Mouse (Mus musculus): ENCODE measurements around the gene Fancc. TPM values are rescaled to one million over a fixed set of nuclear protein-coding genes. Genes with fewer than 3 reads are reported as not detected.

Fancc gene
- 14.7 and 20.4 TPM in 2 replicates for polyA plus RNA-seq (2012; rRNA removed)

GRCm38 (mm10) chr13:63496646-63497582 is at the start of gene Fancc:
Gene Fancc (minus strand): TSS chr13:63497278.
- peaks cover 4% of the 10 kb centered on the region for H3K4me1 ChIP-seq (replicated peaks; ENCODE audit: control insufficient read depth, insufficient read depth, low read length)
- no peaks in the 10 kb centered on the region for H3K27me3 ChIP-seq (ENCODE audit: control insufficient read depth, insufficient read depth, low read length)
- peak within 1 kb of the TSS; percentile 45 for H3K4me3 ChIP-seq (ENCODE audit: control insufficient read depth, insufficient read depth, low read length)
- 22% methylated on average over 23 of the region's 23 CpGs for WGBS
- no peaks in the 10 kb centered on the region for H3K36me3 ChIP-seq (ENCODE audit: control insufficient read depth, insufficient read depth, low read length)
- TF ChIP-seq POLR2A (IDR thresholded peaks at IDR 0.05; ENCODE audit: control insufficient read depth, extremely low read depth, insufficient read depth, low read length, poor library complexity) (no peak), CTCF (IDR thresholded peaks at IDR 0.05; ENCODE audit: borderline replicate concordance, control insufficient read depth, extremely low read depth, insufficient read depth, low read length, poor library complexity) (no peak)
- DNase-seq = peak; percentile 7
- H3K27ac ChIP-seq (ENCODE audit: control insufficient read depth, insufficient read depth, low read length) = no peak within 1 kb of the TSS

GRCm38 (mm10) chr13:63545291-63545690 is 48.2 kb upstream of the Fancc start:
- no peak overlapping the region for H3K27ac ChIP-seq (ENCODE audit: control insufficient read depth, insufficient read depth, low read length)
- TF ChIP-seq POLR2A (IDR thresholded peaks at IDR 0.05; ENCODE audit: control insufficient read depth, extremely low read depth, insufficient read depth, low read length, poor library complexity) = no peak
- 96% methylated on average over 7 of the region's 7 CpGs for WGBS
- H3K27me3 ChIP-seq (ENCODE audit: control insufficient read depth, insufficient read depth, low read length) = no peaks in the 10 kb centered on the region
- DNase-seq = no peak
- no peaks in the 10 kb centered on the region for H3K4me1 ChIP-seq (replicated peaks; ENCODE audit: control insufficient read depth, insufficient read depth, low read length)
- peaks cover 42% of the 10 kb centered on the region for H3K36me3 ChIP-seq (ENCODE audit: control insufficient read depth, insufficient read depth, low read length)
- no peak overlapping the region for H3K4me3 ChIP-seq (ENCODE audit: control insufficient read depth, insufficient read depth, low read length)

- no peak for DNase-seq
- no peak for TF ChIP-seq POLR2A (IDR thresholded peaks at IDR 0.05; ENCODE audit: control insufficient read depth, extremely low read depth, insufficient read depth, low read length, poor library complexity)
- no peak for TF ChIP-seq CTCF (IDR thresholded peaks at IDR 0.05; ENCODE audit: borderline replicate concordance, control insufficient read depth, extremely low read depth, insufficient read depth, low read length, poor library complexity)
- Histone ChIP-seq H3K4me3 (ENCODE audit: control insufficient read depth, insufficient read depth, low read length) (no peak overlapping the region), H3K4me1 (replicated peaks; ENCODE audit: control insufficient read depth, insufficient read depth, low read length) (no peaks in the 10 kb centered on the region), H3K36me3 (ENCODE audit: control insufficient read depth, insufficient read depth, low read length) (peaks cover 44% of the 10 kb centered on the region), H3K27ac (ENCODE audit: control insufficient read depth, insufficient read depth, low read length) (no peak overlapping the region), H3K27me3 (ENCODE audit: control insufficient read depth, insufficient read depth, low read length) (no peaks in the 10 kb centered on the region)
- 97% methylated on average over 5 of the region's 5 CpGs for WGBS
These were observed 47.8 kb upstream of the Fancc start for GRCm38 (mm10) chr13:63544967-63545253.

GRCm38 (mm10) chr13:63544119-63544966 is 47.3 kb upstream of the Fancc start:
- Histone ChIP-seq H3K4me1 (replicated peaks; ENCODE audit: control insufficient read depth, insufficient read depth, low read length) (no peaks in the 10 kb centered on the region), H3K4me3 (ENCODE audit: control insufficient read depth, insufficient read depth, low read length) (no peak overlapping the region), H3K36me3 (ENCODE audit: control insufficient read depth, insufficient read depth, low read length) (peaks cover 49% of the 10 kb centered on the region), H3K27me3 (ENCODE audit: control insufficient read depth, insufficient read depth, low read length) (no peaks in the 10 kb centered on the region), H3K27ac (ENCODE audit: control insufficient read depth, insufficient read depth, low read length) (no peak overlapping the region)
- TF ChIP-seq POLR2A (IDR thresholded peaks at IDR 0.05; ENCODE audit: control insufficient read depth, extremely low read depth, insufficient read depth, low read length, poor library complexity) (no peak), CTCF (IDR thresholded peaks at IDR 0.05; ENCODE audit: borderline replicate concordance, control insufficient read depth, extremely low read depth, insufficient read depth, low read length, poor library complexity) (no peak)
- DNase-seq = no peak
- 95% methylated on average over 13 of the region's 13 CpGs for WGBS

GRCm38 (mm10) chr13:63543459-63543858 is 46.4 kb upstream of the Fancc start:
- no peak for DNase-seq
- H3K4me3 ChIP-seq (ENCODE audit: control insufficient read depth, insufficient read depth, low read length) = no peak overlapping the region
- no peaks in the 10 kb centered on the region for H3K27me3 ChIP-seq (ENCODE audit: control insufficient read depth, insufficient read depth, low read length)
- H3K4me1 ChIP-seq (replicated peaks; ENCODE audit: control insufficient read depth, insufficient read depth, low read length) = no peaks in the 10 kb centered on the region
- peaks cover 58% of the 10 kb centered on the region for H3K36me3 ChIP-seq (ENCODE audit: control insufficient read depth, insufficient read depth, low read length)
- no peak for TF ChIP-seq CTCF (IDR thresholded peaks at IDR 0.05; ENCODE audit: borderline replicate concordance, control insufficient read depth, extremely low read depth, insufficient read depth, low read length, poor library complexity)
- H3K27ac ChIP-seq (ENCODE audit: control insufficient read depth, insufficient read depth, low read length) = no peak overlapping the region
- 97% methylated on average over 6 of the region's 6 CpGs for WGBS

GRCm38 (mm10) chr13:63542796-63543384 is 45.8 kb upstream of the Fancc start:
- H3K36me3 ChIP-seq (ENCODE audit: control insufficient read depth, insufficient read depth, low read length) = peaks cover 63% of the 10 kb centered on the region
- H3K4me1 ChIP-seq (replicated peaks; ENCODE audit: control insufficient read depth, insufficient read depth, low read length) = no peaks in the 10 kb centered on the region
- DNase-seq = no peak
- no peak overlapping the region for H3K27ac ChIP-seq (ENCODE audit: control insufficient read depth, insufficient read depth, low read length)
- TF ChIP-seq POLR2A (IDR thresholded peaks at IDR 0.05; ENCODE audit: control insufficient read depth, extremely low read depth, insufficient read depth, low read length, poor library complexity) (no peak), CTCF (IDR thresholded peaks at IDR 0.05; ENCODE audit: borderline replicate concordance, control insufficient read depth, extremely low read depth, insufficient read depth, low read length, poor library complexity) (no peak)
- no peaks in the 10 kb centered on the region for H3K27me3 ChIP-seq (ENCODE audit: control insufficient read depth, insufficient read depth, low read length)
- 97% methylated on average over 3 of the region's 3 CpGs for WGBS
- H3K4me3 ChIP-seq (ENCODE audit: control insufficient read depth, insufficient read depth, low read length) = no peak overlapping the region
